Mouse (Mus musculus) intestine, postnatal 0 days (tissue): ENCODE data around the gene Glcci1. TPM values are rescaled to one million over a fixed set of nuclear protein-coding genes. Genes with fewer than 3 reads are reported as not detected.

ENCODE experiments used
- ATAC-seq: fragments of 200-750 bp; cut with Nextera tagmentation; 2 replicates; pipeline ENCODE4 v1.8.0; 2017; ENCODE audit warnings: mild to moderate bottlenecking, moderate TSS enrichment, moderate library complexity
- H3K27ac ChIP-seq: fragments of 300-500 bp; sonication (generic); 2 replicates; pipeline ENCODE4 v1.5.1; 2014; ENCODE audit warnings: mild to moderate bottlenecking, low read depth, low read length, moderate library complexity
- H3K27me3 ChIP-seq: fragments of 300-500 bp; sonication (generic); replicated peaks from 2 replicates; pipeline ENCODE4 v1.6.1; 2014; ENCODE audit warnings: low read length, mixed read lengths; ENCODE audit not compliant: control insufficient read depth, insufficient read depth
- H3K36me3 ChIP-seq: fragments of 300-500 bp; sonication (generic); 2 replicates; pipeline ENCODE4 v1.6.1; 2014; ENCODE audit warnings: mild to moderate bottlenecking, moderate library complexity; ENCODE audit not compliant: control insufficient read depth, insufficient read depth
- H3K4me1 ChIP-seq: fragments of 300-500 bp; sonication (generic); replicated peaks from 2 replicates; pipeline ENCODE4 v1.6.1; 2014; ENCODE audit warnings: antibody characterized with exemption, low read length, mixed read lengths; ENCODE audit not compliant: control insufficient read depth, insufficient read depth
- H3K4me2 ChIP-seq: fragments of 300-500 bp; sonication (generic); replicated peaks from 2 replicates; pipeline ENCODE4 v1.6.1; 2014; ENCODE audit warnings: low read depth, mild to moderate bottlenecking, moderate library complexity
- H3K4me3 ChIP-seq: fragments of 300-500 bp; sonication (generic); 2 replicates; pipeline ENCODE4 v1.5.1; 2014; ENCODE audit warnings: low read depth, low read length
- H3K9ac ChIP-seq: fragments of 300-500 bp; sonication (generic); 2 replicates; pipeline ENCODE4 v1.6.1; 2014; ENCODE audit warnings: mild to moderate bottlenecking, low read depth, low read length
- H3K9me3 ChIP-seq: fragments of 300-500 bp; sonication (generic); 2 replicates; pipeline ENCODE4 v1.6.1; 2016; ENCODE audit warnings: mixed run types; ENCODE audit not compliant: control insufficient read depth
- CTCF ChIP-seq: sonication (generic); IDR thresholded peaks from 2 replicates; pipeline ENCODE4 v1.5.1; 2016; ENCODE audit warnings: low read depth, mild to moderate bottlenecking, control low read depth, antibody characterized with exemption, moderate library complexity
- WGBS: fragments of 180-500 bp; shearing (Covaris S2); extraction: QIAGEN DNeasy Blood & Tissue Kit; methylation state at CpG from one replicate; pipeline ENCODE4 v1.1.7; 2014; 5-methylcytosine and 5-hydroxymethylcytosine counted together
- polyA plus RNA-seq: library from polyadenylated mRNA; unstranded; fragments of >200 nt; fragmentation: Nextera tagmentation; extraction: Ambion mirVana; gene quantifications from 2 replicates; pipeline ENCODE4 v1.2.1, GENCODE M21; 2015

Gene Glcci1
- 3.8 and 3.9 TPM in 2 replicates for polyA plus RNA-seq

DNA sequence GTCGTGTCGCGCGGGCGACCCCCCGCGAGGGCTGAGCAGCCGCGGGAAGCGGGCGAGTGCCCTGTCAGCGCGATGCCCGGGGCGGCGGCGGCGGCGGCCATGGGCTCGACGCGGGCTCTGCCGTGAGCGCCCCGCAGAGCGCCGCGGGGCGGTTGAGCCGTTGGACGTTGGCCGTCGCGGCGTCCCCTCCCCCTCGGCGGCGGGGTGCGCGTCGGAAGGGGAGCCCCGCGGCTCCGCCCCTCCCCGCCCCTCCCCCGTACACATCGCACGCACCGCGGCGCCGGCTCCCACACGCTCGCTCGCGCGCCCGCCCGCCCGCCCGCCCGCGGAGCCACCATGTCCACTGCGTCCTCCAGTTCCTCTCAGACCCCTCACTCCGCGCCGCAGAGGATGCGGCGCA is at the start of gene Glcci1:
Gene Glcci1 (plus strand): TSS at position 50 of the 400 bp plus-strand sequence.
- no peak for TF ChIP-seq CTCF
- peak within 1 kb of the TSS; percentile 93 for H3K9ac ChIP-seq
- no peaks in the 10 kb centered on the region for H3K36me3 ChIP-seq
- H3K4me3 ChIP-seq = peak within 1 kb of the TSS; percentile 84
- 0% methylated on average over 22 of the region's 69 CpGs for WGBS
- H3K27me3 ChIP-seq = no peaks in the 10 kb centered on the region
- H3K4me1 ChIP-seq = peaks cover 4% of the 10 kb centered on the region; the same call in 1 of the 2 replicates
- no peaks in the 10 kb centered on the region for H3K9me3 ChIP-seq
- ATAC-seq = peak; percentile 78
- H3K4me2 ChIP-seq = peak within 1 kb of the TSS; percentile 86
- H3K27ac ChIP-seq = peak within 1 kb of the TSS; percentile 99

DNA sequence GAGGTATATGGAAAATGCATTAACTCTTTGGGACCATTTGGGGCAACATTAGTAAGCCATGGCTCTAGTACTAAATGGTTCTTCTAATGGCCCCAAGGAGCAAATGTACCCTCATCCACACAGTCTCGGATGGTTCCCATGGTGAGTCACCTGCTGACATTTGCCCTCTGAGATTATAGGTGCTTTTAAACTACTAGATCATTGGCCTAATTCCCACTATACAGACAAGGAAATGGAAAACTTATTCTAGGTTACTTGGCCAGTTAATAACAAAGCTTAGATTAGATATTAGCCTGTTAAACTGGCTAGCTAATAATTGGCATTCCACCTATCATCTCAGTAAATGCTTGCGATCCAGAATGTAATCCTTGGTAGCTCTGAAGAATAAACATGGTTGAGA is 47.0 kb upstream of the Glcci1 start:
- H3K27ac ChIP-seq = no peak overlapping the region
- no peaks in the 10 kb centered on the region for H3K4me1 ChIP-seq
- ATAC-seq = peak; percentile 79
- H3K9me3 ChIP-seq = no peaks in the 10 kb centered on the region
- WGBS = 39% methylated on average over 2 of the region's 2 CpGs
- no peak for TF ChIP-seq CTCF
- no peaks in the 10 kb centered on the region for H3K36me3 ChIP-seq
- H3K9ac ChIP-seq = no peak overlapping the region
- no peaks in the 10 kb centered on the region for H3K27me3 ChIP-seq
- H3K4me3 ChIP-seq = no peak overlapping the region
- no peak overlapping the region for H3K4me2 ChIP-seq

DNA sequence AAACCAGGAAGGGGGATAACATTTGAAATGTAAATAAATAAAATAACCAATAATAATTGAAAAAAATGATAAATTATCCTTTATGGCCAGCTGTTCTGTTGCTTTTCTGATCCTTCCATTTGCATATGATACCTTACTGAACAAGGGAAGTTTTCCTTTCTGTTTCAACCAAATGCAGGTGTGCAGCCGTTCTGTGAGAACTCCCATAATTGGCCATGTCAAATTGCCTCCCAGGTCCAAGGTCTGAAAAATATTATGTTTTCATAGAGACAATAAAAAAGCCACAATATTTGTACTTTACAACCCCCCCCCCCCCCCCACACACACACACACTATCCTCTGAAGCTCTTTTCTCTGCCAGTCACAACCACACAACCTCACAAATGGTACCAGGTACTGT is 44.0 kb upstream of the Glcci1 start:
- WGBS = 33% methylated on average over 1 of the region's 1 CpGs
- ATAC-seq = peak; percentile 68
- H3K4me1 ChIP-seq = no peaks in the 10 kb centered on the region
- 0 out of 2 replicates have a peak overlapping the region, but pooled peaks have one; percentile 13 for H3K4me2 ChIP-seq
- H3K36me3 ChIP-seq = no peaks in the 10 kb centered on the region
- H3K9me3 ChIP-seq = no peaks in the 10 kb centered on the region
- no peak overlapping the region for H3K4me3 ChIP-seq
- H3K9ac ChIP-seq = no peak overlapping the region
- peak overlapping the region; percentile 54; the same call in 1 of the 2 replicates for H3K27ac ChIP-seq
- H3K27me3 ChIP-seq = no peaks in the 10 kb centered on the region
- TF ChIP-seq CTCF = no peak

DNA sequence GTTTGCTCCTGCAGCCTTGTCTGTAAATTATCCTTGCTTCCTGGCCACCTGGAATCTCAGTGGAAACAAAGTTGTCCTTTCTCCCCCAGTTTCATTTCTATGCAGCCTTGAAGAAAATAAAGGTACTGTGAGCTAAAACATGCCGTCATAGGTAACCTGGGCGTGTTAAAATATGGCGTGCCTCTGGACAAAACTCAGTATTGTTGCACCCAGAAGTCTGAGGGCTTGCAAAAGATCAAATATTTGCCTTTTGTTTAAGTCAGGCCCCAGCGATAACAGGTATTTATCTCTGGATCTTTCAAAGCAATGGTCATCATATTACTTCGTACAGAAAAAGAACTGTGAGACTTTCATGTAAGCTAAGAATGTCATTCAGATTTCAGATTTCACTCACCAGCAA is 43.4 kb upstream of the Glcci1 start:
- Histone ChIP-seq H3K27ac (peak overlapping the region; percentile 54), H3K9ac (no peak overlapping the region), H3K4me3 (no peak overlapping the region), H3K27me3 (no peaks in the 10 kb centered on the region), H3K9me3 (no peaks in the 10 kb centered on the region), H3K4me2 (0 out of 2 replicates have a peak overlapping the region, but pooled peaks have one; percentile 7), H3K4me1 (no peaks in the 10 kb centered on the region), H3K36me3 (no peaks in the 10 kb centered on the region)
- no peak for TF ChIP-seq CTCF
- 42% methylated on average over 5 of the region's 5 CpGs for WGBS
- peak; percentile 39; the same call in 1 of the 2 replicates for ATAC-seq

DNA sequence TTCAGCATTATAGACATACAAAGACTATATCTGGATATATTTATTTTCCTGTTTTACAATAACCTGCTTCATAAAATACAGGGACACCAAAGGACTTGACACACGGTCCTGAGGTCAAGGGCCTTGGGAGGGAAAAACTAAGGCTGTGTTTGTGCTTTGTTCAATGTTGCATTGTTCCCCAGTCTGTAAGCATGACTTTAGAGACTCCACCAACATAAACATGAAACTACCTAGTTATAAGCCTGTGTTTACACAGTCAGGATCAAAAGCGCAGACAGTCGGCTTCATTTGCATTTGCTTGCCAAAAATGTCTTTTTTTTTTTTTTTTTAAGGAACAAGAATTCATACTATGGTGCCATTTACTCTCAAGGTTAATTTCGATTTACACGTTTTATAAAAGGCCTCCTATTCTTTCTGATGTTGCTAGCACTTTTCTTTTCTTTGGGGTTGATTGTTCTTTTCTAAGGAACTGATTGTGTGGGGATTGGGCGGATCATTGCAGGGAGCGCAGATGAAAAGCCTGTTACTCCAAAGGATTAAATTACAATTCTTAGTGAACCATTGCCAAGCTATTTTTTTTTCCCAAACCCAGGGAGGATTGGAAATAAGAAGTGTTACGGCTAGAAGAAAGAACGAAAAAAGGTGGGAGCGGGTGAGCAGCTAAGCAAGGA is 41.6 kb upstream of the Glcci1 start:
- WGBS = 83% methylated on average over 10 of the region's 10 CpGs
- no peak for TF ChIP-seq CTCF

DNA sequence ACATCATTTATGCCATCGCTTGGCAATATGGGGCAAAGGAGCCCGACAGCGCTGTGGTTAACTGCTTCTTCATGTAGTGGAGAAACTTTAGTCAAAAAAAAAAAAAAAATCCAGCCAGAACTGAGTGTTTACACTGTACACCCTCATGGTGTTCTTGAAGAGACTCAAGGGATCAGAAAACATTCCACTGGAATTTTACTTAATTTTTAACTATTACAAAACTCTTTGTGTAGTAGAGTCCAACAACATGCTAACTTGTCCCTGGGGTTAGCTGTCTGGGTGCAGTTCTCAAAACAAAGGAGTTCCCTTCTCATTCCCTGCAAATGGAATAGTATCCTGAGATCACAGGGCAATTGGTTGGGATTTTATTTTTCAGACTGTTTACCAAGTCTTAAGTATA is 39.5 kb upstream of the Glcci1 start:
- H3K36me3 ChIP-seq = no peaks in the 10 kb centered on the region
- H3K4me1 ChIP-seq = peaks cover 3% of the 10 kb centered on the region; the same call in 1 of the 2 replicates
- H3K4me2 ChIP-seq = no peak overlapping the region
- WGBS = 87% methylated on average over 3 of the region's 3 CpGs
- no peak overlapping the region for H3K9ac ChIP-seq
- no peak overlapping the region for H3K27ac ChIP-seq
- no peaks in the 10 kb centered on the region for H3K27me3 ChIP-seq
- TF ChIP-seq CTCF = no peak
- no peak overlapping the region for H3K4me3 ChIP-seq
- ATAC-seq = no peak
- H3K9me3 ChIP-seq = no peaks in the 10 kb centered on the region

More for the DNA sequence above, 41.6 kb upstream of the Glcci1 start:
- no peak for ATAC-seq
- Histone ChIP-seq H3K27ac (no peak overlapping the region), H3K4me1 (peaks cover 2% of the 10 kb centered on the region; the same call in 1 of the 2 replicates), H3K4me3 (no peak overlapping the region), H3K4me2 (no peak overlapping the region), H3K36me3 (no peaks in the 10 kb centered on the region), H3K9me3 (no peaks in the 10 kb centered on the region), H3K9ac (no peak overlapping the region), H3K27me3 (no peaks in the 10 kb centered on the region)
